Mouse (Mus musculus): ENCODE measurements around the gene Tmem192. TPM values are rescaled to one million over a fixed set of nuclear protein-coding genes. Genes with fewer than 3 reads are reported as not detected.

Gene Tmem192
- 56.9 and 60.3 TPM in 2 replicates for polyA plus RNA-seq (2015; fragmentation: Nextera tagmentation; extraction: Ambion mirVana)

DNA sequence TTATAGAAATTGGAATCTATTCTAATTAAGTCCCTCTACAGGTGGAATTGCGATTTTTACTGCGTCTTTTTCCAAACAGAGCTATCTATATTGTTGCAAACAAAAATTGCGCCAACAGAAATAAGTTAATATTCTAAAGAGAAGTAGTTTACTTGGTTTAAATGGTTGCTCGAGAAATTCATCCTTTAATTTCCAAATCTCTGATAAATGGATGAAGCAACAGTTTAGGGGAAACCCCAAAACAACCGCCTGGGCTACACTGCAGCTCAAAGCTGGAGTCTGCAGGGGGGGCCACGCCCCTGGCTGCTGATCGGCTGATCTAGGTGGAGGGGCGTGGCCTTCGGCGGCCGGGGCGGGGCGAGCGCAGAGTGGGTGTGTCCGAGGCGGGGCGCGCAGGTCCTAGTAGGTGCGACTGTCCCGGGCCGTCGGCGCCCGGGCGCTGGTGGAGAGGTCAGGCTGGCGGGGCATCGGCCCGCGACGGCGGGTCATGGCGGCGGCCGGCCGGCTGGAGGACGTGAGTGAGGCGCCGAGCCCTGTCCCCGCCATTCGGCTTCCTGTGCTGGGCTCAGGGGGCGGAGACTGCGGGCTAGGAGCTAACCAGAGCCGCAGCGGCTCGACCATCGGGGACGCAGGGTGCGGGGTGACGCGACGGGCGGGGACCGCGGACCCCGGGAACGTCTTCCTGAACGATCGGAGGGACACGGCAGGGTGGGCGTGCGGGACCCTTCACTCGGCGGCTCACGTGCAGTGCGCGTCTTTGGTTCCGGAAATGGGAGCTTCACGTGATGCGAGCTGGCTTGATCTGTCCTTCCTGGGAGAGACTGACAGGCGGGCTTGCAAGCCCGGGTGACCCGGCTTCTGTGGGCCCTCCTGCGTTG, at the start of gene Tmem192:
Gene Tmem192 (plus strand): TSS at position 366 of the 878 bp plus-strand sequence.
- no peaks in the 10 kb centered on the region for H3K4me1 ChIP-seq (ENCODE audit: control insufficient read depth, insufficient read depth, low read length)

DNA sequence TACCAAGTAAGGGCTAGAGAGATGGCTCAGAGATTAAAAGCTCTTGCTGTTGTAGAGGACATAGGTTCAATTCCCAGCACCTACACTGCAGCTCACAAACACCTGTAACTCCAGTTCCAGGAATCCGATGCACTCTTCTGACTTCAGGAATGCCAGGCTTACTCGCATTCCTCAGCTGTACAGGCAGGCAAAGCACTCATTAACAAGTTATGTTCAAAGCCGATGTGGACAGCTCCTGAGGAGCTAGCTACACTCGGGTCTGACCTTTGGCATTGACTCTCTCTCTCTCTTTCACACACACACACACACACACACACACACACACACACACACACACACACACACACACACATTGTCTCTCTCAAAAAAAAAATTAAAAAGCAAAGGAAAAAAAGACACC, 48.3 kb upstream of the Tmem192 start:
- Histone ChIP-seq H3K4me1 (ENCODE audit: control insufficient read depth, insufficient read depth, low read length) (no peaks in the 10 kb centered on the region), H3K36me3 (ENCODE audit: control insufficient read depth, insufficient read depth, low read length) (no peaks in the 10 kb centered on the region), H3K9ac (ENCODE audit: low read depth, low read length) (no peak overlapping the region), H3K4me3 (ENCODE audit: low read length) (no peak overlapping the region), H3K9me3 (ENCODE audit: control insufficient read depth, low read length) (no peaks in the 10 kb centered on the region), H3K4me2 (ENCODE audit: low read depth, low read length) (no peak overlapping the region), H3K27me3 (replicated peaks; ENCODE audit: control insufficient read depth, insufficient read depth, low read length) (no peaks in the 10 kb centered on the region), H3K27ac (ENCODE audit: low read length) (no peak overlapping the region)
- 23% methylated on average over 4 of the region's 4 CpGs for WGBS
- no peak for ATAC-seq

More for the DNA sequence above, at the start of gene Tmem192:
- Histone ChIP-seq H3K9me3 (ENCODE audit: control insufficient read depth, low read length) (no peaks in the 10 kb centered on the region), H3K4me3 (ENCODE audit: low read length) (peak within 1 kb of the TSS; percentile 80), H3K27me3 (replicated peaks; ENCODE audit: control insufficient read depth, insufficient read depth, low read length) (no peaks in the 10 kb centered on the region; the same call in 1 of the 2 replicates), H3K4me2 (ENCODE audit: low read depth, low read length) (peak within 1 kb of the TSS; percentile 44), H3K9ac (ENCODE audit: low read depth, low read length) (peak within 1 kb of the TSS; percentile 80), H3K27ac (ENCODE audit: low read length) (peak within 1 kb of the TSS; percentile 91), H3K36me3 (ENCODE audit: control insufficient read depth, insufficient read depth, low read length) (no peaks in the 10 kb centered on the region)
- ATAC-seq: peak; percentile 98
- WGBS: 1% methylated on average over 70 of the region's 73 CpGs

DNA sequence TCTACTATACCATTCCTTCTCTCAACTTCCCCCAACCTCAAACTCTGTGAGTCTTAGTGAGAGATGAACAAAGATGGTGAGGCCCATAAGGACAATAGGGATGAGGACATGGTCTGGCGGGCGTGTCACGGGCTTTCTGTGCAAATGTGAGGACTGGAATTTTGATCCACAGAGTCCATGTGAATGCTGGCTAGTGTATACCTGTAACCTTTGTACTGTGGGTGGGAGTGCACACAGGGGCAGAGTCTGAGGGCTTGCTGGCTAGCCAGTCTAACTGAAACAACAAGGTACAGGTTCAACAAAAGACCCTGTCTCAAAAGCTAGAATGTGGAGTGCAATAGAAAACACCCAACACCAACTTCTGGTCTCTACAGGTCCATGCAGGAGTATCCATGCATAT, 46.3 kb upstream of the Tmem192 start:
- ATAC-seq: peak; percentile 56
- no peak overlapping the region for H3K27ac ChIP-seq (ENCODE audit: low read length)
- WGBS: 92% methylated on average over 3 of the region's 3 CpGs

DNA sequence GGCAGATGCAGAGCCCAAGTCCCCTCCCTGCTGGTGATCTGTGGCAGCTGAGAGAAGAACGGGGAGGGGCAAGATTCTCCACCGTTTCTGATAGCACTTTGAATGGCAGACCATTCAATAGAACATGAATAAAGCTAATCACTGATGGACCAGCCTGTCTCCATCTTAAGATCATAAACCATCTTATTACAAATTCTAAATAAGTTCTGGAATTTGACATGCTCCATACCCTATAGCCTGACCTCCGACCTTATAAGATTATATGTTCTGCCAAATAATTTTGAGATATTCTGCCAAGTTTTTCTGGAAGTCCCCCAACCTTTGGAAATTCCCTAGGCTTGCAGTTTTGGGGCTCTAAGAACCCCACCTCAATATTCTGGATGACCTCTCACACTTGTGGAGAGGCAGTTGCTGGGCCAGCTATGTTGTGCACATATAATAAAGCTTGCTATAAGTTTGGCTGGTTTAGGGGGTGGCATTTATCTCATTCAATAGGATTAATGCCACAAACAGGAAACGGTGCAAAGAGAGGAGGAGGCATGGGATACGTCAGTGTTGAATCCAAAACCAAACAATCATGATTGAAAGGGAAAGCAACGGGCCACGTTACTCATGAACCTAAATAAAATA, 45.3 kb upstream of the Tmem192 start:
- Histone ChIP-seq H3K4me1 (ENCODE audit: control insufficient read depth, insufficient read depth, low read length) (no peaks in the 10 kb centered on the region), H3K36me3 (ENCODE audit: control insufficient read depth, insufficient read depth, low read length) (no peaks in the 10 kb centered on the region), H3K27me3 (replicated peaks; ENCODE audit: control insufficient read depth, insufficient read depth, low read length) (no peaks in the 10 kb centered on the region), H3K9me3 (ENCODE audit: control insufficient read depth, low read length) (no peaks in the 10 kb centered on the region), H3K4me2 (ENCODE audit: low read depth, low read length) (no peak overlapping the region), H3K27ac (ENCODE audit: low read length) (no peak overlapping the region), H3K4me3 (ENCODE audit: low read length) (no peak overlapping the region), H3K9ac (ENCODE audit: low read depth, low read length) (no peak overlapping the region)
- WGBS: 38% methylated on average over 7 of the region's 7 CpGs
- peak; percentile 26; the same call in 1 of the 2 replicates for ATAC-seq

More for the DNA sequence above, 46.3 kb upstream of the Tmem192 start:
- no peak overlapping the region for H3K9ac ChIP-seq (ENCODE audit: low read depth, low read length)
- no peak overlapping the region for H3K4me2 ChIP-seq (ENCODE audit: low read depth, low read length)
- no peak overlapping the region for H3K4me3 ChIP-seq (ENCODE audit: low read length)
- H3K36me3 ChIP-seq (ENCODE audit: control insufficient read depth, insufficient read depth, low read length): no peaks in the 10 kb centered on the region
- no peaks in the 10 kb centered on the region for H3K4me1 ChIP-seq (ENCODE audit: control insufficient read depth, insufficient read depth, low read length)
- H3K27me3 ChIP-seq (replicated peaks; ENCODE audit: control insufficient read depth, insufficient read depth, low read length): no peaks in the 10 kb centered on the region
- no peaks in the 10 kb centered on the region for H3K9me3 ChIP-seq (ENCODE audit: control insufficient read depth, low read length)

DNA sequence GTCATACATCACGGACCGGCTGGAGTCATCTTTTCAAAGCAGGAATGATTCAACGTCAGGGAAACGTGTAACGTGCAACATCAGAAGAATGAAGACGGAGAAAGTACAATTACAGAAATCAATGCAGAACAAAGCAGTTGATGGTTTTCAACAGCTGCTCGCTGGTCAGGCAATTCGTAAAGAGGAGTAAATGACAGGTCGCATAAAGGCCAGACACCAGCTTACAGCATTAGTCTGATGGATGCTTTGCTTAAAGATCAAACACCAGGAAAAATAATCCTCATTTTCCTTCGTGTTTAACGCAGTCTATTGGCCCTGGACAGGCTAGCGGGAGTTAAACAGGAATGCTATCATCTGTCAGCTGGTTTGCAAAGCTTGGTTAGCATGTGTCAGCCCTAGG, 44.8 kb upstream of the Tmem192 start:
- Histone ChIP-seq H3K36me3 (ENCODE audit: control insufficient read depth, insufficient read depth, low read length) (no peaks in the 10 kb centered on the region), H3K9ac (ENCODE audit: low read depth, low read length) (no peak overlapping the region), H3K4me1 (ENCODE audit: control insufficient read depth, insufficient read depth, low read length) (no peaks in the 10 kb centered on the region), H3K9me3 (ENCODE audit: control insufficient read depth, low read length) (no peaks in the 10 kb centered on the region), H3K4me3 (ENCODE audit: low read length) (no peak overlapping the region), H3K4me2 (ENCODE audit: low read depth, low read length) (no peak overlapping the region), H3K27me3 (replicated peaks; ENCODE audit: control insufficient read depth, insufficient read depth, low read length) (no peaks in the 10 kb centered on the region), H3K27ac (ENCODE audit: low read length) (no peak overlapping the region)
- 45% methylated on average over 12 of the region's 12 CpGs for WGBS
- 0 out of 2 replicates have a peak, but pooled peaks have one; percentile 7 for ATAC-seq

DNA sequence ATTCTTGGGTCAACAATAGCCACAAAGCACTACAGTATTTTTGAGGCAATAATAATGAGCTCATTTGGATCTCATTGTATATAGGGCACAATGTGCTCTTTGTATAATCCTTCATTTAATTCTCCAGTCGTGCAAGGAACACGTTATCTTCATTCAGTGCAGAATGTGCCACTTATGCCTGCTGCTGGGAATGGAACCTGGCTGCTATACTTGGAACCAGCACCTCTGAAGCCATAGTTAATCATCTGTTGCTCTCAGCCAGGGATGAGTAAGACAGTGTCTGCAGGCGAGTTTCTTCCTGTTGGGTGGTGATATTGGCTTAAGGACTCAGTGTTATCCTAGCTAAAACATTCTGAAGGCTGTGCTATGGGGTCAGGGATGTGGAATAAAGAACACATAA, 43.2 kb upstream of the Tmem192 start:
- Histone ChIP-seq H3K9me3 (ENCODE audit: control insufficient read depth, low read length) (no peaks in the 10 kb centered on the region), H3K4me2 (ENCODE audit: low read depth, low read length) (no peak overlapping the region), H3K36me3 (ENCODE audit: control insufficient read depth, insufficient read depth, low read length) (no peaks in the 10 kb centered on the region), H3K4me3 (ENCODE audit: low read length) (no peak overlapping the region), H3K27ac (ENCODE audit: low read length) (no peak overlapping the region), H3K4me1 (ENCODE audit: control insufficient read depth, insufficient read depth, low read length) (no peaks in the 10 kb centered on the region), H3K27me3 (replicated peaks; ENCODE audit: control insufficient read depth, insufficient read depth, low read length) (no peaks in the 10 kb centered on the region), H3K9ac (ENCODE audit: low read depth, low read length) (no peak overlapping the region)
- no peak for ATAC-seq
- WGBS: 73% methylated on average over 3 of the region's 3 CpGs

DNA sequence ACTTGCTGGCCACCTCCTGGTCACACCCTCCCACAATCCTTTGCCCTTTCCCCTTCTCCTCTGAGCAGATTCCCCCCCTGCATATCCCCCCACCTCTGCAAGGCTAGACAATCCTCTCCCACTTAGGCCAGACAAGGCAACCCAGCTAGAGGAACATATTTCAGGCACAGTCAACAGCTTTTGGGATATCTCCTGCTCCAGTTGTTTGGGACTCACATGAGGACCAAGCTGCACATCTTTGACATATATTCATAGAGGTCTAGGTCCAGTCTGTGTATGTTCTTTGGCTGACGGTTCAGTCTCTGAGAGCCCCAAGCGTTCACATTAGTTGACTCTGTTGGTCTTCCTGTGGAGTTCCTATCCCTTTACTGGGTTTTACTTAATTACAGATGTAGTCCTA, 37.0 kb upstream of the Tmem192 start:
- Histone ChIP-seq H3K27ac (ENCODE audit: low read length) (no peak overlapping the region), H3K36me3 (ENCODE audit: control insufficient read depth, insufficient read depth, low read length) (no peaks in the 10 kb centered on the region), H3K9me3 (ENCODE audit: control insufficient read depth, low read length) (no peaks in the 10 kb centered on the region), H3K9ac (ENCODE audit: low read depth, low read length) (no peak overlapping the region), H3K4me2 (ENCODE audit: low read depth, low read length) (no peak overlapping the region), H3K4me1 (ENCODE audit: control insufficient read depth, insufficient read depth, low read length) (no peaks in the 10 kb centered on the region), H3K27me3 (replicated peaks; ENCODE audit: control insufficient read depth, insufficient read depth, low read length) (no peaks in the 10 kb centered on the region), H3K4me3 (ENCODE audit: low read length) (no peak overlapping the region)
- WGBS: 92% methylated on average over 2 of the region's 2 CpGs
- ATAC-seq: no peak

DNA sequence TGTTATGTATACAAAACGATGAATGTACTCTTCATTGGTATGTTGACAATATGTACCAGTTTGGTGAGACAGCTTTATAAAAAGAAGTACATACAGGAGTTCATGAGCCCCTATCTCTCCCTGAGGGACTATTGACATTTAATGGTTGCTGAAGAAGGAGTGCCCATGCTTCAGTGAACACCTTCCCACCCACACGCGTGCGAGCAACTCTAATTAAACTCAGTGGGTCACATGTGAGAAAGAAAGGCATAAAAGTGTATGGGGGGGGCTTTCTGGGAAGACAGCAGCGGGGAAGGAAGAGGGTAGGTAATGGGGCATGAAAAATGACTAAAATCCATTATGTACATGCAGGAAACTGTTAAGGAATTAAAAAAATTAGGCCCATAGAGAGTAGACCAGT, 30.2 kb upstream of the Tmem192 start:
- no peaks in the 10 kb centered on the region for H3K9me3 ChIP-seq (ENCODE audit: control insufficient read depth, low read length)
- H3K36me3 ChIP-seq (ENCODE audit: control insufficient read depth, insufficient read depth, low read length): no peaks in the 10 kb centered on the region
- no peak overlapping the region for H3K9ac ChIP-seq (ENCODE audit: low read depth, low read length)
- no peak for ATAC-seq
- H3K4me3 ChIP-seq (ENCODE audit: low read length): no peak overlapping the region
- H3K27me3 ChIP-seq (replicated peaks; ENCODE audit: control insufficient read depth, insufficient read depth, low read length): no peaks in the 10 kb centered on the region
- H3K4me1 ChIP-seq (ENCODE audit: control insufficient read depth, insufficient read depth, low read length): no peaks in the 10 kb centered on the region
- no peak overlapping the region for H3K27ac ChIP-seq (ENCODE audit: low read length)
- no peak overlapping the region for H3K4me2 ChIP-seq (ENCODE audit: low read depth, low read length)
- WGBS: 82% methylated on average over 5 of the region's 5 CpGs

DNA sequence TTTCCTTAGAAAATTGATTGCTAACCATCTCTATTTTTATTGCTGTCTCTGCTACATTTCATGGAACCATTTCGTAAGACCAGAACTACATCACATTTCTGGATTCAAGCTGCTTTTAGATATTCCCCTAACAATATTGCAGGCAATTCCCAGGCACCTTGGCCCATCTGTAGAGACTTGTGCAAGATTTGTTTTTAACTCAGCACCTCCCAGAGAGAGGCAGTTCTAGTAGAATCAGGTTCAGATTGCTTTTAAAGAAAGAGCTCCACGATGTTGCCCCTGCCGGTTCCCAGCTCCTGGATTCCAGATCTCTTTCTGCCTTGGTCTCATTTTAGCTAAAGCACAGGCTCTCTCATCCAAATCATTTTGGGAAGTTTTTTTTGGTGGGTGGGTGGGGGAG, 23.7 kb upstream of the Tmem192 start:
- Histone ChIP-seq H3K27ac (ENCODE audit: low read length) (no peak overlapping the region), H3K4me1 (ENCODE audit: control insufficient read depth, insufficient read depth, low read length) (no peaks in the 10 kb centered on the region), H3K27me3 (replicated peaks; ENCODE audit: control insufficient read depth, insufficient read depth, low read length) (no peaks in the 10 kb centered on the region), H3K9ac (ENCODE audit: low read depth, low read length) (no peak overlapping the region), H3K4me2 (ENCODE audit: low read depth, low read length) (no peak overlapping the region), H3K9me3 (ENCODE audit: control insufficient read depth, low read length) (no peaks in the 10 kb centered on the region), H3K36me3 (ENCODE audit: control insufficient read depth, insufficient read depth, low read length) (no peaks in the 10 kb centered on the region), H3K4me3 (ENCODE audit: low read length) (no peak overlapping the region)
- 83% methylated on average over 3 of the region's 3 CpGs for WGBS
- ATAC-seq: no peak
